Mouse (Mus musculus) B cell, adult 62 days (primary cell): ENCODE results near the gene Brpf1. TPM values are rescaled to one million over a fixed set of nuclear protein-coding genes. Genes with fewer than 3 reads are reported as not detected.

Experiments
- total RNA-seq: library from RNA; stranded (reverse); gene quantifications from 4 replicates; pipeline ENCODE4 v1.2.4, GENCODE M21; 2023

Gene Brpf1
- total RNA-seq = 66.6 to 68.3 TPM (median 67.0 TPM) in 4 replicates

GRCm38 (mm10) chr6:113306986-113307349 lies at the start of gene Brpf1:
Gene Brpf1, plus strand, starts transcription at chr6:113307137.

DNA sequence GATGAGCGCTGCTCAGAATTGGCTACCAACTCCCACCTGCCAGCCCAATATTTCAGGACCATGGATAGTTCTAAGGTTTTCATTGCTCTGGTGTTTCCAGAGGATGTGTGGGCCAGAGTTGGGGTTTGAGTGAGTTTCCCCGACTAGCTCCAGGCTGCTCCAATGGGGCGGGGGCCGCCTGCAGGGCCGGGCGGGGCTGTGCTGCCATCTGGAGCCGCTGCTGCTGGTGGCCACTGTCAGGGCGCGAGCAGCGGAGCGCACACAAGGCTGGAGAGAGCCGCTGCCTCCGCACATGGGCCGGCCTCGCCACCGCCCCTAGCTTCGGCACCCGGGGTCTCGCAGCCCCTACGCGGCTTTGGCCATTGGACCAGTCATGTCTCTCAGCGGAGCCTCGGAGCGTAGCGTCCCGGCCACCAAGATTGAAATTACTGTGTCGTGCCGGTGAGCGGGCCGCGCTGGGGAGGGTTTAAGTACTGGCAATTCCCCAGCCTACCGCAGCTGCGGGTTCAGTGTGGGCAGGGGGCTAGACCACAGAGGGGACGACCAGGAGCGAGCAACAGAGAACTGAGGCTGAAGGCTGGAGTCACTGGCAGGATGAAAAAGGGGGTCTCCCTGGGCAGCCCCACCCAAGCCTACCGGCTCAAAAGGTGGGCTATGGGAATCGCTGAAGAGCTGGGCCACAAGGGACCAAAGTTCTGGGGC lies 24.7 kb upstream of the Brpf1 start, which contains the start of gene Cpne9:
TSS of gene Cpne9 (plus strand) at position 207 of the 702 bp plus-strand sequence.

DNA sequence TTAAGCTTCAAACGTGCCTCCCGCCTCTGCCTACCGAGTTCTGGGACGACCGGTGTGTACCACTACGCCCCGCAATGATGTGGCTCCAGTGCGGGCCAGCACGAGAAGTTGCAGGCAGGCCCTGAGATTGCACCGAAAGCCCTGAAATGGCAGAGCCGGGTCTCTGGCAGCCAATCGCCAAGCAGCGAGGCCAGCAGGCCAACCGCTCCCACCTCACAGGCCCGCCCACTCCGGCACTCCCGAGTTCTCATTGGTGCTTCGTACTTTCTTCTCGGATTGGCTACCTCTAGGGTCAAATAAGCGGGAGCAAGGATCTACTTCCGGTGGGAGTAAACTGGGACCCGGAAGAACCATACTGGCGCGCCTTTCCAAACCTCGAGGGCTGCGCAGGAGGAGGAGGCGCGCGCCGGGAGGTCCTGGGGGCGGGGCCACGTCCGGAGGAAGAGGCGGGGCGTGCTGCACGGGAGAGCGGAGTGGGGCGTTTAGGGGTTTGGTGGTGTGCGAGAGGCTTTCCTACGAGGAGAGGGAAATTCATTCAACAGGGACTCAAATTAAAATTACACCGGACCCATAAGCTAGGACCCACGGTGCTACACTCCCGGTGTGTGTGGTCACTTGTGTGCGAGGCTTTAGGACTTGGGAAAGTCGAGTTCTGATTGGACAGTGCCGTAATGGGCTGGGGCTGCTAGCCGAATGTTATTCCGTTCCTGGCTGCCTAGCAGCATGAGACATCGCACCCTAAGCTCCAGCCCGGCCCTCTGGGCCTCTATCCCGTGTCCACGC lies 19.8 kb downstream of the Brpf1 start, which contains the start of gene Ogg1:
TSS of gene Ogg1 (plus strand) at position 440 of the 783 bp plus-strand sequence.

DNA sequence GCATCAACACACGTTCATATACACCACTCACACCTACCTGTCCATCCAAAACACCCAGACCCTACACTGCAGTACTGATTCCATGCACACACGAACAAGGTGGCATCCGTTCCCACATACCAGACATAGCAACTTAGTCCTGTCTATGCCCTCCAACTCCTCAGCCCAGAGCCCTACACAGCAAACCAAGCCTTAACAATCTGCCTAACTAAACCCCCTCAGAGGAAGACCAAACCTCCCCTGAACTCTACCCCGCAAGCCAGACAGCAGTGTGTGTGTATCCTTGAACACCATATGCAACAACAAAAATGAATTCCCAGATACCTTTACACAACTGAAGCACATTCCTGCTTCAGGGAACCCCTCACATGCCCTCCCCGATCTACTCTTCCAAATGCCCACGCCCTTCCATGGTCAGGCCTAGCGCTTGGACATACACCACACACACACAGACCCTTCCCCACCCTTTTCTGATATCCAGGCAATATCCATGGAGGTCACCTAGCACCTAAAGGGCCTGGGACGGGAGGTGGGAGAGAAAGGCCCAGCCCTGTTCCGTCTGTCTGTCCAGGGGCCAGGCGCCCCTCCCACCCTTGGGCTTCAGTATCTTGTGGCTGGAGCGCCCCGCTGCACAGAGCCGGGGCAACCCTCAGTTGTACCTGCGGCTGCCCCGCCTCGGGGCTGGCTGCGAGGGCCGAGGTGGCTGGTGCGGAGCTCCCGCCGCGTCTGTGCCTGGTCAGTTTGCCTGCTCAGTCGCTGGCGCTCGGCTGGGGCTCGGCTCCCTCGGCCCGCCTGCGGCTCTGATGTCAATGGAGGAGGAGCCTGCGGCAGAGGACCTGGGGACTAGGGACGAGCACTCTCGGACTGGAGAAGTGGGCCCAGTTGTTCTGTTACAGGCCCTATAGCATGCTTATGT lies 36.5 kb downstream of the Brpf1 start, which contains the start of gene Camk1:
TSS of gene Camk1 (minus strand) at position 808 of the 916 bp plus-strand sequence.

Other genes with a start within 250 kb of the Brpf1 start
- gene Setd5, start 229.8 kb upstream of the Brpf1 start, total RNA-seq = 132 to 136 TPM (median 134 TPM) in 4 replicates
- gene Lhfpl4, start 111.8 kb upstream of the Brpf1 start, total RNA-seq = 0.54 to 2.4 TPM (median 0.97 TPM) in 4 replicates
- gene Mtmr14, start 69.3 kb upstream of the Brpf1 start, total RNA-seq = 50.6 to 67.4 TPM (median 55.5 TPM) in 4 replicates
- gene Cpne9, start 24.8 kb upstream of the Brpf1 start, total RNA-seq = 1.5 to 3.2 TPM (median 2.4 TPM) in 4 replicates
- 10.0 to 17.1 TPM (median 12.4 TPM) in 4 replicates for gene Ogg1, start 19.8 kb downstream of the Brpf1 start, total RNA-seq
- 0.89 to 1.4 TPM (median 1.2 TPM) in 3 of 4 replicates, not detected in the other for gene Camk1, start 36.8 kb downstream of the Brpf1 start, total RNA-seq
- gene Tada3, start 70.7 kb downstream of the Brpf1 start, total RNA-seq = 26.6 to 32.6 TPM (median 28.8 TPM) in 4 replicates
- gene Arpc4, start 71.0 kb downstream of the Brpf1 start, total RNA-seq = 243 to 268 TPM (median 249 TPM) in 4 replicates
- 32.4 to 41.0 TPM (median 37.4 TPM) in 4 replicates for gene Ttll3, start 82.1 kb downstream of the Brpf1 start, total RNA-seq
- 10.5 to 20.9 TPM (median 13.6 TPM) in 4 replicates for gene Rpusd3, start 112.2 kb downstream of the Brpf1 start, total RNA-seq
- gene Cidec, start 128.6 kb downstream of the Brpf1 start, total RNA-seq = not detected in 4 replicates
- 16.2 to 23.5 TPM (median 20.8 TPM) in 4 replicates for gene Jagn1, start 135.4 kb downstream of the Brpf1 start, total RNA-seq
- not detected in 4 replicates for gene Il17re, start 151.3 kb downstream of the Brpf1 start, total RNA-seq
- not detected in 4 replicates for gene Il17rc, start 164.3 kb downstream of the Brpf1 start, total RNA-seq
- 15.5 to 21.0 TPM (median 16.6 TPM) in 4 replicates for gene Creld1, start 176.2 kb downstream of the Brpf1 start, total RNA-seq
- 0.33 to 0.53 TPM (median 0.41 TPM) in 4 replicates for gene Prrt3, start 194.8 kb downstream of the Brpf1 start, total RNA-seq
- gene Emc3, start 224.5 kb downstream of the Brpf1 start, total RNA-seq = 78.1 to 83.8 TPM (median 81.8 TPM) in 4 replicates
- gene Fancd2, start 224.5 kb downstream of the Brpf1 start, total RNA-seq = 1.5 to 3.8 TPM (median 2.6 TPM) in 4 replicates